Mouse (Mus musculus) liver, embryonic 14.5 days (tissue): Measurements from ENCODE around the gene Unc13a. TPM values are rescaled to one million over a fixed set of nuclear protein-coding genes. Genes with fewer than 3 reads are reported as not detected.

Source experiments
- ATAC-seq: fragments of 200-750 bp; cut with Nextera tagmentation; 2 replicates; pipeline ENCODE4 v1.8.0; 2017; ENCODE audit warnings: moderate number of reproducible peaks, mild to moderate bottlenecking, moderate library complexity; ENCODE audit not compliant: insufficient read depth
- DNase-seq, 3 experiments: peaks; one replicate each; pipeline ENCODE4 v3.0.0-alpha.2; 2012 to 2013; ENCODE audit warnings: low read depth in 3 of 3, low spot score in 3 of 3
- H3K27ac ChIP-seq: fragments of 300-500 bp; sonication (generic); 2 replicates; pipeline ENCODE4 v1.5.1; 2014; ENCODE audit warnings: moderate library complexity, mild to moderate bottlenecking, control low read depth, inconsistent platforms
- H3K27me3 ChIP-seq: fragments of 300-500 bp; sonication (generic); 2 replicates; pipeline ENCODE4 v1.6.1; 2014; ENCODE audit warnings: mild to moderate bottlenecking, low read length, moderate library complexity; ENCODE audit not compliant: control insufficient read depth, insufficient read depth
- H3K36me3 ChIP-seq: fragments of 300-500 bp; sonication (generic); replicated peaks from 2 replicates; pipeline ENCODE4 v1.6.1; 2014; ENCODE audit warnings: low read depth; ENCODE audit not compliant: control insufficient read depth, insufficient read depth
- H3K4me1 ChIP-seq, 2 experiments: fragments of 200-500 bp in 1 of 2; fragments of 300-500 bp in 1 of 2; sonication (generic) in 1 of 2; replicated peaks; 2 replicates each; pipeline ENCODE4 v1.6.1; 2012 to 2014; ENCODE audit warnings: antibody characterized with exemption in 1 of 2, inconsistent platforms in 1 of 2, low read length in 1 of 2; ENCODE audit not compliant: control insufficient read depth in 2 of 2, insufficient read depth in 2 of 2
- H3K4me2 ChIP-seq: fragments of 300-500 bp; sonication (generic); 2 replicates; pipeline ENCODE4 v1.6.1; 2014; ENCODE audit warnings: low read depth, mild to moderate bottlenecking, control low read depth, moderate library complexity
- H3K4me3 ChIP-seq, 2 experiments: fragments of 200-500 bp in 1 of 2; fragments of 300-500 bp in 1 of 2; sonication (generic) in 1 of 2; 2 replicates each; pipeline ENCODE4 v1.5.1; 2012 to 2014; ENCODE audit warnings: low read depth in 2 of 2, low read length in 2 of 2, mild to moderate bottlenecking in 2 of 2, control low read depth in 1 of 2, inconsistent platforms in 1 of 2, moderate library complexity in 1 of 2; ENCODE audit not compliant: insufficient read depth in 1 of 2
- H3K9ac ChIP-seq: fragments of 300-500 bp; sonication (generic); replicated peaks from 2 replicates; pipeline ENCODE4 v1.6.1; 2014; ENCODE audit warnings: mild to moderate bottlenecking, control low read depth, moderate library complexity
- H3K9me3 ChIP-seq: fragments of 300-500 bp; sonication (generic); 2 replicates; pipeline ENCODE4 v1.6.1; 2016; ENCODE audit warnings: low read length, mixed read lengths; ENCODE audit not compliant: control insufficient read depth
- CTCF ChIP-seq: IDR thresholded peaks from 2 replicates; pipeline ENCODE4 v1.5.1; 2016; ENCODE audit warnings: antibody characterized with exemption, low read depth, control low read depth
- EP300 ChIP-seq: IDR thresholded peaks from 2 replicates; pipeline ENCODE4 v1.6.1; 2016; ENCODE audit warnings: antibody characterized with exemption, low read depth
- WGBS: fragments of 180-500 bp; shearing (Covaris S2); extraction: QIAGEN DNeasy Blood & Tissue Kit; methylation state at CpG from one replicate; pipeline ENCODE4 v1.1.7; 2014; ENCODE audit not compliant: insufficient replicate concordance; 5-methylcytosine and 5-hydroxymethylcytosine counted together
- polyA plus RNA-seq, 2 experiments: library from polyadenylated mRNA; depleted of rRNA in 1 of 2; stranded (reverse) in 1 of 2; unstranded in 1 of 2; fragments of >200 nt; fragmentation: Nextera tagmentation in 1 of 2; extraction: Ambion mirVana in 1 of 2; gene quantifications; 2 replicates each; pipeline versions ENCODE4 v1.2.1 to v1.2.3; 2012 to 2014

Gene Unc13a
- polyA plus RNA-seq, 2 experiments: 0.13 to 0.34 TPM

GRCm38 (mm10) chr8:71637149-71638095 lies 34.1 kb downstream of the Unc13a start:
- 65% methylated on average over 8 of the region's 8 CpGs for WGBS
- H3K27me3 ChIP-seq: peaks cover 13% of the 10 kb centered on the region

DNA sequence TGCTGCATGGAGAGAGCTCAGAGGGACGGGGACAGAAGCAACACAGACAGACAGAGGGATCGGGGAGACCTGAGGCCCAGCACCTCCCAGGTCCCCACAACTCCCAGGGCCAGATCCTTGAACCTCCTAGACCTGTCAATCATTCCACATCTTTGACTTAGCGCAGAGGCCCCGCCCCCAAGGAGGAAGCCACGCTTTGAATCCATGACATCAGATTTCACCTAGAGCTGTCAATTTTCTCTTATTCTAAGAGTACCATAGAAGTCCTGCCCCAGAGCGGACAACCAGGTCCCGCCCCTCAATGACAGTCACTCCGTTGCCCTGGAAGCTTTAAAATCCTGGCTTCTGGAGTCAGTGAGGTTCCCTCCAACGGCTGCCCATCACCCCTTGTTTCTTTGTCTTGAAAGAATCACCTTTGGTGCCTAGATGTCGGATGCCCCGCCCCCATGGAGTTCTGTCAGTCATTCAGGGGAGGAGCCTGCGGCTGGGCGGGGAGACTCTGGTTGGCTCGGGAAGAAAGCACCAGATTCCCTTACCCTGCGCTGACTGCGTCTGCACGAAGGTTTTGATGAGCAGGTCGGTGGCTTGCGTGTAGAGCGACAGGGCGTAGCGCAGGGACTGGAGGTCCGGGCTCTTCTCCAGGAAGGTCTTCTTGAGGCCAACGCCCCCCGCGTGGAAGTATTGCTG lies 37.4 kb downstream of the Unc13a start:
- H3K27me3 ChIP-seq: peaks cover 27% of the 10 kb centered on the region
- 2% methylated on average over 26 of the region's 26 CpGs for WGBS
- no peak overlapping the region for H3K27ac ChIP-seq

More at GRCm38 (mm10) chr8:71637149-71638095, 34.1 kb downstream of the Unc13a start:
- Histone ChIP-seq H3K9ac (no peak overlapping the region), H3K36me3 (no peaks in the 10 kb centered on the region), H3K4me1 (peaks cover 0 to 2% of the 10 kb centered on the region in 2 experiments; a peak in 2 of 4 replicates), H3K4me3 (no peak overlapping the region), H3K27ac (no peak overlapping the region), H3K9me3 (no peaks in the 10 kb centered on the region), H3K4me2 (no peak overlapping the region)
- no peak for DNase-seq
- ATAC-seq: no peak
- TF ChIP-seq CTCF (no peak), EP300 (no peak)

GRCm38 (mm10) chr8:71633164-71633563 lies 38.4 kb downstream of the Unc13a start:
- Histone ChIP-seq H3K9me3 (no peaks in the 10 kb centered on the region), H3K4me2 (no peak overlapping the region), H3K27me3 (peaks cover 27% of the 10 kb centered on the region), H3K36me3 (no peaks in the 10 kb centered on the region), H3K9ac (no peak overlapping the region), H3K27ac (no peak overlapping the region), H3K4me3 (no peak overlapping the region), H3K4me1 (peaks cover 7 to 13% of the 10 kb centered on the region in 2 experiments)
- TF ChIP-seq CTCF (peak; percentile 69), EP300 (no peak)
- ATAC-seq (no peak), DNase-seq (no peak)
- 5% methylated on average over 18 of the region's 22 CpGs for WGBS

More for the DNA sequence above, 37.4 kb downstream of the Unc13a start:
- Histone ChIP-seq H3K4me2 (peak overlapping the region; percentile 13; the same call in 1 of the 2 replicates), H3K4me3 (no peak overlapping the region), H3K4me1 (peaks cover 7% of the 10 kb centered on the region in 2 experiments; a peak in 3 of 4 replicates), H3K9ac (no peak overlapping the region), H3K36me3 (no peaks in the 10 kb centered on the region), H3K9me3 (no peaks in the 10 kb centered on the region)
- peak; percentile 61 for ATAC-seq
- peak in 1 of 3 experiments; percentile 66 for DNase-seq
- TF ChIP-seq CTCF (no peak), EP300 (no peak)

DNA sequence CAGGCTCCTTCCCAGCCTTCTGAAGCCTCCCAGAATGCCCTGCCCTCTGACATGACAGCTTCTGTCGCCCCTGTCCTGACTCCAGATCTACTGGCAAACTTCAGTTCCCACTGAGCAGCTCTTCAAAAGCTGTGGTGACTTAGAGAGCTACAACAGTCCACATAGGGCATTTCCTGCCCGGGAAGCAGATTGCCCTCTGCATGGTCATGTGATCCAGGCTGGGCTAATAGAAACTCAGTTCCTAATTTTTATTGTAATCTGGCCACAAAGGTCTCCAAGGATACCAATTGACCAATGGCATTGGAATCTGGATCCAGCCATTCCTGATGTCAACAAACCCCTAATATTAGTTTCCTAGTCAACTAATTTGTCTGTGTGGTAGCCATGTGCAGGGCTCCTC lies 39.7 kb downstream of the Unc13a start:
- ATAC-seq (no peak), DNase-seq (no peak)
- Histone ChIP-seq H3K4me1 (peaks cover 7 to 16% of the 10 kb centered on the region in 2 experiments), H3K9ac (no peak overlapping the region), H3K27me3 (peaks cover 27% of the 10 kb centered on the region), H3K36me3 (no peaks in the 10 kb centered on the region), H3K4me2 (no peak overlapping the region), H3K27ac (no peak overlapping the region), H3K4me3 (no peak overlapping the region), H3K9me3 (no peaks in the 10 kb centered on the region)
- 31% methylated on average over 2 of the region's 2 CpGs for WGBS
- TF ChIP-seq EP300: no peak
- TF ChIP-seq CTCF: no peak

DNA sequence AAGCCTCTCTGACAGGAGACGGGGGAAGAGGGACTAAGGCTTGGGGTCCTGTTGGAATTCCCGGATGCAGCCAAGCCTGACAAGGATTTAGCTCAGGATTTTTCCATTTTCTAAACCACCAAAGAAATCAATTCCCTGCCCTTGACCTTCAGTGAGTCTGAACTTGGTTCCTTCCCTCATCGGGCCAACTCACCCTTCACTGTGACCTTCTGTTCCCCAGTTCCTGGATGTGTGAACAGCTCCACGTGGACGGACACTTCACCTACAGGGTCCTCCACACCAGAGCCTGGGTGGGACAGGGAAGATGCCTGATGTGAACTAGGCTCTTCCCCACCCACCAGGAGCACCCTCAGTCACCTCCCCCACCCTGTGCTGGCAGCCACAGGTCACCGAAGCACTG lies 40.8 kb downstream of the Unc13a start:
- H3K9ac ChIP-seq: no peak overlapping the region
- no peaks in the 10 kb centered on the region for H3K9me3 ChIP-seq
- H3K27me3 ChIP-seq: peaks cover 27% of the 10 kb centered on the region
- H3K36me3 ChIP-seq: no peaks in the 10 kb centered on the region
- DNase-seq (no peak), ATAC-seq (no peak)
- no peak for TF ChIP-seq EP300
- TF ChIP-seq CTCF: no peak
- WGBS: 73% methylated on average over 6 of the region's 6 CpGs
- H3K4me1 ChIP-seq: peaks cover 7 to 16% of the 10 kb centered on the region in 2 experiments
- H3K4me3 ChIP-seq: no peak overlapping the region
- no peak overlapping the region for H3K4me2 ChIP-seq
- H3K27ac ChIP-seq: no peak overlapping the region
